Comparison of ENCODE assay signal across 27 mouse cellular contexts in the genomic region with DNA sequence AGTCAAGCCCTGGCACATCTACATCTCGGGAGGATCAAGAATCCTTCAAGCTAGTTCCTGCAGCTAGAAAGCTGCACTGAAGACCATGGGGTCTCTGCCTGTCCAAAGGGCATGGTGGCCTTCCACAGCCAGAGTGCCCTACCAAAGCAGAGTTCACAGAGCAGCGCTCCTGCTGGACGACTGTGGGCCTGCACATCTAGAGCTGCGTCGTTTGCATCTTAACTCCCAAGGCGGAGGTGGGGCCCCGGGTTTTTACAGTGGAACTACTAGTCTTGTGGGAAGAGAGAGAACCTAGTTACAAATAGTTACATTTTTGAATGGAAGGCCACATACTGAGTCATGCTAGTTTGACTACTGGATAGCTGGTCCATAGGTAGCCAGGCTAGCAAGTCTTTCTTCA. TPM values are rescaled to one million over a fixed set of nuclear protein-coding genes. Genes with fewer than 3 reads are reported as not detected.
DNase-seq lines count a peak whose midpoint lies in the region; ATAC-seq and TF ChIP-seq lines count a peak whose summit lies in the region.
"Had no signal": no experiment of that assay in that cellular context is flagged by ENCODE, and none has a peak within 500 bp of the region (broad histone marks: within the 10 kb centered on the region; RNA-seq: fewer than 3 reads in every experiment).

No protein-coding gene starts in this region.

- no peak overlapping the region for H3K4me2 ChIP-seq in intestine, postnatal 0 days (replicated peaks; ENCODE audit: low read depth)
- H3K4me2 ChIP-seq in intestine, embryonic 16.5 days (ENCODE audit: low read depth, low read length), result no peak overlapping the region
- H3K4me2 ChIP-seq in neural tube, embryonic 15.5 days, result no peak overlapping the region
- no peak overlapping the region for H3K4me2 ChIP-seq in kidney, embryonic 15.5 days
- H3K4me2 ChIP-seq: heart, embryonic 13.5 days; hindbrain, embryonic 12.5 days; limb, embryonic 13.5 days; liver, embryonic 13.5 days; lung, embryonic 15.5 days; midbrain, embryonic 12.5 days had no signal

- DNase-seq in neural tube, embryonic 10.5 days (ENCODE audit: extremely low spot score, low spot score), result no peak
- peak; percentile 11 for DNase-seq in WW6 (ENCODE audit: low read depth, low spot score)
- no peak for DNase-seq in testis, postnatal 10 days (ENCODE audit: low spot score)
- DNase-seq: adrenal gland, postnatal 14 days; B cell, adult 2 months; cerebellum, adult 11 months; cerebellum, postnatal 10 days; forebrain, postnatal 0 days; gastrocnemius, postnatal 14 days; heart, adult 18-20 months; heart, postnatal 14 days; kidney, adult 9 months; kidney, postnatal 25 days; liver, embryonic 13.5 days; right cerebral cortex, postnatal 14 days had no signal

- WGBS in intestine, postnatal 0 days, result 86% methylated on average over 7 of the region's 7 CpGs
- WGBS in intestine, embryonic 16.5 days, result 74% methylated on average over 7 of the region's 7 CpGs
- WGBS in neural tube, embryonic 15.5 days, result 79% methylated on average over 7 of the region's 7 CpGs
- 78% methylated on average over 7 of the region's 7 CpGs for WGBS in kidney, embryonic 15.5 days

- ATAC-seq in intestine, postnatal 0 days, result no peak
- no peak for ATAC-seq in intestine, embryonic 16.5 days
- no peak for ATAC-seq in neural tube, embryonic 15.5 days (ENCODE audit: low FRiP score)
- ATAC-seq in kidney, embryonic 15.5 days (replicated peaks; ENCODE audit: low FRiP score), result no peak
- ATAC-seq: forebrain, postnatal 0 days; inflammation-experienced regulatory T-cells, adult 6 months had no signal

- H3K9ac ChIP-seq in intestine, postnatal 0 days (ENCODE audit: low read depth, low read length), result no peak overlapping the region
- H3K9ac ChIP-seq in intestine, embryonic 16.5 days (ENCODE audit: low read depth, low read length), result no peak overlapping the region
- no peak overlapping the region for H3K9ac ChIP-seq in neural tube, embryonic 15.5 days (replicated peaks)
- H3K9ac ChIP-seq in kidney, embryonic 15.5 days, result no peak overlapping the region
- H3K9ac ChIP-seq: forebrain, postnatal 0 days; heart, embryonic 13.5 days; hindbrain, embryonic 12.5 days; limb, embryonic 13.5 days; liver, embryonic 13.5 days; lung, embryonic 15.5 days; midbrain, embryonic 12.5 days had no signal

- no peaks in the 10 kb centered on the region for H3K9me3 ChIP-seq in intestine, postnatal 0 days (ENCODE audit: control insufficient read depth)
- no peaks in the 10 kb centered on the region for H3K9me3 ChIP-seq in intestine, embryonic 16.5 days (ENCODE audit: control insufficient read depth, low read length)
- H3K9me3 ChIP-seq in neural tube, embryonic 15.5 days (replicated peaks), result no peaks in the 10 kb centered on the region
- H3K9me3 ChIP-seq in kidney, embryonic 15.5 days (replicated peaks), result 0 out of 2 replicates have a peak, but pooled peaks cover 4% of the 10 kb centered on the region
- H3K9me3 ChIP-seq: embryonic facial prominence, embryonic 10.5 days; G1E; hindbrain, embryonic 12.5 days; limb, embryonic 13.5 days; liver, embryonic 13.5 days; lung, embryonic 15.5 days; midbrain, embryonic 12.5 days had no signal

- H3K4me1 ChIP-seq in intestine, postnatal 0 days (replicated peaks; ENCODE audit: control insufficient read depth, insufficient read depth, low read length), result no peaks in the 10 kb centered on the region
- H3K4me1 ChIP-seq in intestine, embryonic 16.5 days (ENCODE audit: control insufficient read depth, insufficient read depth, low read length), result no peaks in the 10 kb centered on the region
- peaks cover 17% of the 10 kb centered on the region for H3K4me1 ChIP-seq in neural tube, embryonic 15.5 days
- peaks cover 17% of the 10 kb centered on the region; the same call in 1 of the 2 replicates for H3K4me1 ChIP-seq in kidney, embryonic 15.5 days
- H3K4me1 ChIP-seq: hindbrain, embryonic 12.5 days; liver, embryonic 13.5 days; lung, embryonic 15.5 days; midbrain, embryonic 12.5 days had no signal

- H3K27me3 ChIP-seq in intestine, postnatal 0 days (replicated peaks; ENCODE audit: control insufficient read depth, insufficient read depth, low read length), result no peaks in the 10 kb centered on the region
- no peaks in the 10 kb centered on the region for H3K27me3 ChIP-seq in intestine, embryonic 16.5 days (replicated peaks; ENCODE audit: control insufficient read depth, insufficient read depth, low read length)
- no peaks in the 10 kb centered on the region for H3K27me3 ChIP-seq in neural tube, embryonic 15.5 days (replicated peaks)
- H3K27me3 ChIP-seq in kidney, embryonic 15.5 days, result no peaks in the 10 kb centered on the region
- H3K27me3 ChIP-seq: heart, embryonic 13.5 days; hindbrain, embryonic 12.5 days; limb, embryonic 13.5 days; liver, embryonic 13.5 days; lung, embryonic 15.5 days; midbrain, embryonic 12.5 days had no signal

- no peak overlapping the region for H3K4me3 ChIP-seq in intestine, postnatal 0 days (ENCODE audit: low read depth, low read length)
- no peak overlapping the region for H3K4me3 ChIP-seq in intestine, embryonic 16.5 days (ENCODE audit: low read length)
- no peak overlapping the region for H3K4me3 ChIP-seq in neural tube, embryonic 15.5 days (replicated peaks)
- no peak overlapping the region for H3K4me3 ChIP-seq in kidney, embryonic 15.5 days (replicated peaks)
- H3K4me3 ChIP-seq: embryonic facial prominence, embryonic 10.5 days; heart, embryonic 13.5 days; hindbrain, embryonic 12.5 days; limb, embryonic 13.5 days; liver, embryonic 13.5 days; lung, embryonic 15.5 days; midbrain, embryonic 12.5 days had no signal

- TF ChIP-seq CTCF in intestine, postnatal 0 days (IDR thresholded peaks at IDR 0.05; ENCODE audit: low read depth), result peak; percentile 41

- H3K27ac ChIP-seq in intestine, postnatal 0 days (ENCODE audit: low read depth, low read length), result no peak overlapping the region
- no peak overlapping the region for H3K27ac ChIP-seq in intestine, embryonic 16.5 days (ENCODE audit: low read length)
- 0 out of 2 replicates have a peak overlapping the region, but pooled peaks have one; percentile 0 for H3K27ac ChIP-seq in neural tube, embryonic 15.5 days (replicated peaks)
- no peak overlapping the region for H3K27ac ChIP-seq in kidney, embryonic 15.5 days
- H3K27ac ChIP-seq: embryonic facial prominence, embryonic 10.5 days; heart, embryonic 13.5 days; hindbrain, embryonic 12.5 days; limb, embryonic 13.5 days; liver, embryonic 13.5 days; lung, embryonic 15.5 days; midbrain, embryonic 12.5 days had no signal

- peaks cover 6% of the 10 kb centered on the region; the same call in 1 of the 2 replicates for H3K36me3 ChIP-seq in intestine, postnatal 0 days (ENCODE audit: control insufficient read depth, insufficient read depth)
- H3K36me3 ChIP-seq in intestine, embryonic 16.5 days (ENCODE audit: control insufficient read depth, insufficient read depth, low read length), result no peaks in the 10 kb centered on the region; the same call in 1 of the 2 replicates
- H3K36me3 ChIP-seq in neural tube, embryonic 15.5 days, result peaks cover 23% of the 10 kb centered on the region; the same call in 1 of the 2 replicates
- peaks cover 10% of the 10 kb centered on the region; the same call in 1 of the 2 replicates for H3K36me3 ChIP-seq in kidney, embryonic 15.5 days
- H3K36me3 ChIP-seq: liver, embryonic 13.5 days; lung, embryonic 15.5 days had no signal

RNA-seq across cellular contexts. Expression of gene Fyn, which starts 30.3 kb away (rescaled TPM):
- polyA plus RNA-seq in intestine, postnatal 0 days (2015; fragmentation: Nextera tagmentation; extraction: Ambion mirVana), result 13.3 and 13.5 TPM in 2 replicates
- 14.5 and 16.1 TPM in 2 replicates for polyA plus RNA-seq in intestine, embryonic 16.5 days (2015; fragmentation: Nextera tagmentation; extraction: Ambion mirVana)
- 67.8 and 76.5 TPM in 2 replicates for polyA plus RNA-seq in neural tube, embryonic 15.5 days (2015; fragmentation: Nextera tagmentation; extraction: Ambion mirVana)
- polyA plus RNA-seq in kidney, embryonic 15.5 days (2015; fragmentation: Nextera tagmentation; extraction: Ambion mirVana), result 26.2 and 27.0 TPM in 2 replicates
